Mouse (Mus musculus) hindbrain, embryonic 10.5 days (tissue): Measurements from ENCODE around the gene Zfyve27. TPM values are rescaled to one million over a fixed set of nuclear protein-coding genes. Genes with fewer than 3 reads are reported as not detected.
A peak's percentile ranks its signal among the peaks of the same experiment; 100 is the strongest.

Experiments
- DNase-seq: peaks from one replicate; pipeline ENCODE4 v3.0.0-alpha.2; 2017; ENCODE audit warnings: low spot score
- H3K27ac ChIP-seq: fragments of 300-500 bp; sonication (generic); 2 replicates; pipeline ENCODE4 v1.5.1; 2016; ENCODE audit warnings: mild to moderate bottlenecking, moderate library complexity
- H3K27me3 ChIP-seq: fragments of 300-500 bp; sonication (generic); 2 replicates; pipeline ENCODE4 v1.6.1; 2016; ENCODE audit warnings: mild to moderate bottlenecking; ENCODE audit not compliant: poor library complexity, insufficient read depth, severe bottlenecking
- H3K36me3 ChIP-seq: fragments of 300-500 bp; sonication (generic); 2 replicates; pipeline ENCODE4 v1.6.1; 2016; ENCODE audit warnings: mild to moderate bottlenecking, moderate library complexity
- H3K4me1 ChIP-seq: fragments of 300-500 bp; sonication (generic); replicated peaks from 2 replicates; pipeline ENCODE4 v1.6.1; 2016; ENCODE audit warnings: mild to moderate bottlenecking
- H3K4me3 ChIP-seq: fragments of 300-500 bp; sonication (generic); 2 replicates; pipeline ENCODE4 v1.5.1; 2016; ENCODE audit warnings: mild to moderate bottlenecking, moderate library complexity
- H3K9me3 ChIP-seq: fragments of 300-500 bp; sonication (generic); 2 replicates; pipeline ENCODE4 v1.6.1; 2016; ENCODE audit warnings: mild to moderate bottlenecking, moderate library complexity
- WGBS: fragments of 180-500 bp; shearing (Covaris S2); methylation state at CpG from one replicate; pipeline ENCODE4 v1.1.7; 2016; 5-methylcytosine and 5-hydroxymethylcytosine counted together
- polyA plus RNA-seq: library from polyadenylated mRNA; unstranded; fragments of >200 nt; fragmentation: Nextera tagmentation; extraction: Ambion mirVana; gene quantifications from 2 replicates; pipeline ENCODE4 v1.2.1, GENCODE M21; 2016

Gene Zfyve27
- polyA plus RNA-seq, 1 experiment from 2014 or later = 40.2 TPM

- H3K36me3 ChIP-seq = no peaks in the 10 kb centered on the region
- WGBS = 84% methylated on average over 10 of the region's 10 CpGs
- DNase-seq = no peak
- H3K9me3 ChIP-seq = no peaks in the 10 kb centered on the region
- H3K4me1 ChIP-seq = peaks cover 16% of the 10 kb centered on the region
- peaks cover 31% of the 10 kb centered on the region for H3K27me3 ChIP-seq
- no peak overlapping the region for H3K27ac ChIP-seq
- H3K4me3 ChIP-seq = no peak overlapping the region
These were observed 5.7 kb downstream of the Zfyve27 start for GRCm38 (mm10) chr19:42169322-42169975.

- Histone ChIP-seq H3K27me3 (peaks cover 27% of the 10 kb centered on the region), H3K4me3 (peak overlapping the region; percentile 99), H3K9me3 (no peaks in the 10 kb centered on the region), H3K36me3 (no peaks in the 10 kb centered on the region), H3K4me1 (peaks cover 16% of the 10 kb centered on the region), H3K27ac (peak overlapping the region; percentile 88)
- 2% methylated on average over 56 of the region's 56 CpGs for WGBS
- peak; percentile 91 for DNase-seq
These were observed 6.5 kb downstream of the Zfyve27 start for GRCm38 (mm10) chr19:42170025-42170969.

GRCm38 (mm10) chr19:42176841-42177240 lies 13.1 kb downstream of the Zfyve27 start:
- Histone ChIP-seq H3K27me3 (no peaks in the 10 kb centered on the region), H3K4me3 (no peak overlapping the region), H3K9me3 (no peaks in the 10 kb centered on the region), H3K36me3 (peaks cover 38% of the 10 kb centered on the region), H3K27ac (no peak overlapping the region), H3K4me1 (peaks cover 2% of the 10 kb centered on the region)
- 86% methylated on average over 7 of the region's 7 CpGs for WGBS
- DNase-seq = no peak

GRCm38 (mm10) chr19:42177461-42177860 lies 13.7 kb downstream of the Zfyve27 start:
- WGBS = 90% methylated on average over 2 of the region's 2 CpGs

DNA sequence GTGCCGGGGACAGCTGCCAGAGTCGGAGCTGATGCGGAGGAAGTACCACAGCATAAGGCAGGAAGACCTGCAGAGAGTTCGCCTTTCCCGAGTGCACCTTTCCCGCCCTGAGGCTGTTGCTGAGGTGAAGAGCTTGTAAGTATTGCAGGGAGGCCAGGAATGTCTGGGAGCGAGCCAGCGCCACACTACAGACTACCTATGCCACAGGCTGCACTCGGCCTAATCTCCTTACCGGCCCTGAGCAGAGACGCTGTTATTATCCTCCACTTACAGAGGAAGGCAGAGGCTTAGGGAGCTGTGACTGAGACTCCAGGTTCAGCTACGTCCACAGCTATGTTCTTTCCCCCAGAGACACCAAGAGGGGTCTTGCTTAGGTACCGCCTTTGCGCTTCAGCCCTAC lies 15.6 kb downstream of the Zfyve27 start:
- 93% methylated on average over 14 of the region's 14 CpGs for WGBS
- H3K27ac ChIP-seq = no peak overlapping the region
- H3K9me3 ChIP-seq = no peaks in the 10 kb centered on the region
- no peak for DNase-seq
- H3K4me1 ChIP-seq = no peaks in the 10 kb centered on the region
- H3K27me3 ChIP-seq = no peaks in the 10 kb centered on the region
- peaks cover 61% of the 10 kb centered on the region for H3K36me3 ChIP-seq
- H3K4me3 ChIP-seq = no peak overlapping the region

More at GRCm38 (mm10) chr19:42177461-42177860, 13.7 kb downstream of the Zfyve27 start:
- Histone ChIP-seq H3K4me3 (no peak overlapping the region), H3K27ac (no peak overlapping the region), H3K9me3 (no peaks in the 10 kb centered on the region), H3K36me3 (peaks cover 42% of the 10 kb centered on the region), H3K4me1 (no peaks in the 10 kb centered on the region), H3K27me3 (no peaks in the 10 kb centered on the region)
- DNase-seq = no peak

- 65% methylated on average over 6 of the region's 6 CpGs for WGBS
- Histone ChIP-seq H3K4me1 (no peaks in the 10 kb centered on the region), H3K36me3 (peaks cover 88% of the 10 kb centered on the region), H3K9me3 (no peaks in the 10 kb centered on the region), H3K27me3 (no peaks in the 10 kb centered on the region), H3K4me3 (no peak overlapping the region), H3K27ac (no peak overlapping the region)
- peak; percentile 36 for DNase-seq
These were observed 18.9 kb downstream of the Zfyve27 start for GRCm38 (mm10) chr19:42182673-42183072.

- H3K27me3 ChIP-seq = no peaks in the 10 kb centered on the region
- H3K4me1 ChIP-seq = 0 out of 2 replicates have a peak, but pooled peaks cover 3% of the 10 kb centered on the region
- peaks cover 72% of the 10 kb centered on the region for H3K36me3 ChIP-seq
- no peaks in the 10 kb centered on the region for H3K9me3 ChIP-seq
- no peak overlapping the region for H3K4me3 ChIP-seq
- H3K27ac ChIP-seq = no peak overlapping the region
- 90% methylated on average over 4 of the region's 4 CpGs for WGBS
- no peak for DNase-seq
These were observed 26.0 kb downstream of the Zfyve27 start for GRCm38 (mm10) chr19:42189735-42190134.

DNA sequence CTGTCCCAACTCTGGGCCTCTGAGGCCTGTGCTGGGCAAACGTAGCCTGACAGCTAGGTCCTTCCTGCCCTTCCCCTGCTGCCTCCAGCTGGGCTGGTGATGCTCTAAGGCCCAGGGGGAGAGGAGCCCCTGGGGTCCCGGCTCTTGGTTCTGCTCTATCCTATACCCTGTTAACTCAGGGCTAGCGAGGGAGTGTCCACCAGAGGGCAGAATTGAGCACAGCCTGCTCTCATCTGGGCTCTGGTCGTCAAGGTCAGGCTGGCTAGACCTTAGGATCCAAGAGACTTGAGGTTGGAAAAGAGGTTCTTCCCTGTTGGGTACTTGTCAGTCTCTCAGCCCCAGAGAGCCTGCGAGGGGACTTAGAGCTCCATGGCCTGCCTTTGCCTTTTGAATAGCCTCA lies 26.7 kb downstream of the Zfyve27 start:
- Histone ChIP-seq H3K4me1 (0 out of 2 replicates have a peak, but pooled peaks cover 3% of the 10 kb centered on the region), H3K36me3 (peaks cover 64% of the 10 kb centered on the region), H3K27ac (no peak overlapping the region), H3K4me3 (no peak overlapping the region), H3K9me3 (no peaks in the 10 kb centered on the region), H3K27me3 (no peaks in the 10 kb centered on the region)
- DNase-seq = peak; percentile 74
- WGBS = 21% methylated on average over 5 of the region's 5 CpGs

- DNase-seq = no peak
- Histone ChIP-seq H3K36me3 (peaks cover 39% of the 10 kb centered on the region), H3K27ac (no peak overlapping the region), H3K4me3 (no peak overlapping the region), H3K9me3 (no peaks in the 10 kb centered on the region), H3K27me3 (peaks cover 8% of the 10 kb centered on the region), H3K4me1 (peaks cover 9% of the 10 kb centered on the region; the same call in 1 of the 2 replicates)
- WGBS = 60% methylated on average over 2 of the region's 2 CpGs
These were observed 29.6 kb downstream of the Zfyve27 start for GRCm38 (mm10) chr19:42193311-42193710.

GRCm38 (mm10) chr19:42196378-42196777 lies 32.6 kb downstream of the Zfyve27 start:
- Histone ChIP-seq H3K27me3 (peaks cover 38% of the 10 kb centered on the region), H3K9me3 (no peaks in the 10 kb centered on the region), H3K4me1 (peaks cover 21% of the 10 kb centered on the region), H3K36me3 (peaks cover 14% of the 10 kb centered on the region), H3K4me3 (no peak overlapping the region), H3K27ac (no peak overlapping the region)
- WGBS = 83% methylated on average over 4 of the region's 4 CpGs
- DNase-seq = no peak

GRCm38 (mm10) chr19:42197066-42197465 lies 33.3 kb downstream of the Zfyve27 start:
- H3K27me3 ChIP-seq = peaks cover 45% of the 10 kb centered on the region
- peaks cover 28% of the 10 kb centered on the region for H3K4me1 ChIP-seq
- no peak overlapping the region for H3K27ac ChIP-seq
- H3K36me3 ChIP-seq = peaks cover 7% of the 10 kb centered on the region
- H3K4me3 ChIP-seq = no peak overlapping the region
- WGBS = 70% methylated on average over 4 of the region's 4 CpGs
- no peak for DNase-seq
- H3K9me3 ChIP-seq = no peaks in the 10 kb centered on the region

DNA sequence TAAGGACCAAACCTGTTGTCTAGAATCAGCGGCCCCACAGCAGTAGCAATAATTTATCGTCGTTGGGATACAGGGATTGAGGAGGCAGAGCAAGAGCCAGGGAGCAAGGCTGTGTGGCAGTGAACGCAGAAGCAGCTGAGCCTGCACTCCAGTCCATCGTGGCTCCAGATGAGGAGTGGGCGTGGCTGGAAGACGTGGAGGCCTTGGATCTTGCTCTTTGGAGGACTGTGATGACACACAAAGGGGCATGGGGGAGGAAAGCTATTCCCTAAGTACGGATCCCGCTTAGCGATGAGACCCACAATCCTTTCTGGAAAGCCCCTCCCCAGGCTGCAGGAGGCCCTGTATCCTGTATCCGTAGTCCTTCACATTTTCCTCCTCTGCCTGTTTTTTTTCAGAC lies 34.3 kb downstream of the Zfyve27 start:
- Histone ChIP-seq H3K9me3 (no peaks in the 10 kb centered on the region), H3K4me3 (no peak overlapping the region), H3K27ac (no peak overlapping the region), H3K4me1 (peaks cover 32% of the 10 kb centered on the region), H3K27me3 (peaks cover 55% of the 10 kb centered on the region), H3K36me3 (no peaks in the 10 kb centered on the region)
- WGBS = 51% methylated on average over 11 of the region's 11 CpGs
- no peak for DNase-seq
